20 mouse cellular contexts compared by ENCODE assay signal in the genomic region with DNA sequence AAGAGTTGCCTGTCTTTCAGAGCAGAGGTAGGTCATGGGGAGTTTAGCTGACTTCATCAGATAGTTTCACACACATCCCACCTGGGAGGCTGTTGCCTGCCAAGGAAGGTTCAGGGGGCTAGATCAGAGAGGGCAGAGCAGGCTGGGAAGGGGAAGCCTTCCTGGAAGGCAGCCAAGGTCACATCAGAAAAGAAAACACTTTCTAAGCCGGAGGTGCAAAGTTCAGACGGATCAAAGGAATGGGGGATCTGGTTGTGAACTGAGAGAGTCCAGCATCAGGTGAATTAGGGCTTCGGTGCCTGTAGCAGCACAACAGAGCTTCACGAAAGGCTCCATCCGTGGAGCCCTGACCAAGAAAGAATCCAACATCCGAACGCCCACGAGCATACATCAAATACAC.
DNase-seq lines count a peak whose midpoint lies in the region; ATAC-seq and TF ChIP-seq lines count a peak whose summit lies in the region.
"Had no signal": no experiment of that assay in that cellular context is flagged by ENCODE, and none has a peak within 500 bp of the region (broad histone marks: within the 10 kb centered on the region; RNA-seq: fewer than 3 reads in every experiment).

No protein-coding gene starts in this region.

- H3K4me2 ChIP-seq in kidney, embryonic 15.5 days, result no peak overlapping the region
- H3K4me2 ChIP-seq in liver, embryonic 13.5 days, result no peak overlapping the region
- no peak overlapping the region for H3K4me2 ChIP-seq in stomach, postnatal 0 days (replicated peaks; ENCODE audit: low read depth)
- H3K4me2 ChIP-seq: embryonic facial prominence, embryonic 15.5 days; forebrain, embryonic 12.5 days; hindbrain, embryonic 14.5 days; lung, embryonic 15.5 days had no signal

- H3K9ac ChIP-seq in kidney, embryonic 15.5 days, result no peak overlapping the region
- H3K9ac ChIP-seq in liver, embryonic 13.5 days, result no peak overlapping the region
- H3K9ac ChIP-seq in stomach, postnatal 0 days (ENCODE audit: low read length), result no peak overlapping the region
- H3K9ac ChIP-seq: embryonic facial prominence, embryonic 15.5 days; forebrain, embryonic 12.5 days; hindbrain, embryonic 14.5 days; lung, embryonic 15.5 days had no signal

- ATAC-seq in kidney, embryonic 15.5 days (replicated peaks; ENCODE audit: low FRiP score), result peak; percentile 44; the same call in 1 of the 2 replicates
- ATAC-seq in liver, embryonic 13.5 days (ENCODE audit: low read depth), result 0 out of 2 replicates have a peak, but pooled peaks have one; percentile 13
- ATAC-seq in stomach, postnatal 0 days (ENCODE audit: low FRiP score, low TSS enrichment), result peak; percentile 38; the same call in 1 of the 2 replicates

- no peaks in the 10 kb centered on the region for H3K27me3 ChIP-seq in heart, embryonic 10.5 days (ENCODE audit: insufficient read depth, poor library complexity, severe bottlenecking)
- H3K27me3 ChIP-seq in kidney, embryonic 15.5 days, result no peaks in the 10 kb centered on the region
- H3K27me3 ChIP-seq in liver, embryonic 13.5 days, result no peaks in the 10 kb centered on the region
- H3K27me3 ChIP-seq in stomach, postnatal 0 days (ENCODE audit: control insufficient read depth, insufficient read depth, low read length), result no peaks in the 10 kb centered on the region
- H3K27me3 ChIP-seq: megakaryocyte, embryonic 14.5 days had no signal

- H3K27ac ChIP-seq in heart, embryonic 10.5 days, result 0 out of 2 replicates have a peak overlapping the region, but pooled peaks have one; percentile 11
- H3K27ac ChIP-seq in kidney, embryonic 15.5 days, result no peak overlapping the region
- peak overlapping the region; percentile 31; the same call in 1 of the 2 replicates for H3K27ac ChIP-seq in liver, embryonic 13.5 days
- H3K27ac ChIP-seq in stomach, postnatal 0 days (replicated peaks), result no peak overlapping the region
- H3K27ac ChIP-seq: embryonic facial prominence, embryonic 15.5 days; forebrain, embryonic 12.5 days; gastrocnemius, adult 2 months; heart, adult 2 months; hindbrain, embryonic 14.5 days; limb, embryonic 10.5 days; lung, embryonic 15.5 days had no signal

- no peak overlapping the region for H3K4me3 ChIP-seq in heart, embryonic 10.5 days
- H3K4me3 ChIP-seq in kidney, embryonic 15.5 days (replicated peaks), result no peak overlapping the region
- no peak overlapping the region for H3K4me3 ChIP-seq in liver, embryonic 13.5 days (replicated peaks)
- no peak overlapping the region for H3K4me3 ChIP-seq in stomach, postnatal 0 days (ENCODE audit: low read depth, low read length)
- H3K4me3 ChIP-seq: embryonic facial prominence, embryonic 15.5 days; forebrain, embryonic 12.5 days; gastrocnemius, adult 2 months; heart, adult 2 months; limb, embryonic 10.5 days; lung, embryonic 15.5 days; megakaryocyte, embryonic 14.5 days had no signal

- TF ChIP-seq CTCF in stomach, postnatal 0 days (IDR thresholded peaks at IDR 0.05; ENCODE audit: low read depth), result no peak

- WGBS in heart, embryonic 10.5 days, result 66% methylated on average over 8 of the region's 8 CpGs
- WGBS in kidney, embryonic 15.5 days, result 33% methylated on average over 8 of the region's 8 CpGs
- 64% methylated on average over 8 of the region's 8 CpGs for WGBS in liver, embryonic 13.5 days (ENCODE audit: insufficient replicate concordance)
- 41% methylated on average over 8 of the region's 8 CpGs for WGBS in stomach, postnatal 0 days

- DNase-seq in heart, embryonic 10.5 days (ENCODE audit: low spot score), result no peak
- DNase-seq in heart, adult 18-20 months, result no peak
- no peak for DNase-seq in liver, embryonic 13.5 days
- no peak for DNase-seq in stomach, postnatal 0 days (ENCODE audit: low spot score)
- no peak for DNase-seq in layer of hippocampus, postnatal 10 days (ENCODE audit: low spot score in 2 of 2)
- DNase-seq in thymus, postnatal 0 days (ENCODE audit: low spot score), result no peak
- no peak for DNase-seq in ovary, postnatal 14 days (ENCODE audit: low spot score)
- DNase-seq: cerebellum, adult 18-20 months; gastrocnemius, adult 2 months; heart, adult 2 months; layer of hippocampus, postnatal 36 days; retina, postnatal 1 day; spleen, adult 18-20 months had no signal

- no peaks in the 10 kb centered on the region for H3K9me3 ChIP-seq in heart, embryonic 10.5 days
- no peaks in the 10 kb centered on the region for H3K9me3 ChIP-seq in kidney, embryonic 15.5 days (replicated peaks)
- H3K9me3 ChIP-seq in liver, embryonic 13.5 days (replicated peaks), result no peaks in the 10 kb centered on the region
- no peaks in the 10 kb centered on the region for H3K9me3 ChIP-seq in stomach, postnatal 0 days (ENCODE audit: control insufficient read depth, low read length)
- H3K9me3 ChIP-seq: embryonic facial prominence, embryonic 15.5 days; forebrain, embryonic 12.5 days; limb, embryonic 10.5 days; lung, embryonic 15.5 days had no signal

- no peak for TF ChIP-seq EP300 in stomach, postnatal 0 days (optimal IDR thresholded peaks at IDR 0.05)

- H3K4me1 ChIP-seq in heart, embryonic 10.5 days, result peaks cover 30% of the 10 kb centered on the region
- H3K4me1 ChIP-seq in kidney, embryonic 15.5 days, result peaks cover 34% of the 10 kb centered on the region
- H3K4me1 ChIP-seq in liver, embryonic 13.5 days (replicated peaks), result peaks cover 12% of the 10 kb centered on the region
- H3K4me1 ChIP-seq in stomach, postnatal 0 days (replicated peaks; ENCODE audit: control insufficient read depth, insufficient read depth), result no peaks in the 10 kb centered on the region; the same call in 1 of the 2 replicates
- H3K4me1 ChIP-seq: megakaryocyte, embryonic 14.5 days had no signal

- no peaks in the 10 kb centered on the region for H3K36me3 ChIP-seq in heart, embryonic 10.5 days
- H3K36me3 ChIP-seq in kidney, embryonic 15.5 days, result no peaks in the 10 kb centered on the region
- H3K36me3 ChIP-seq in liver, embryonic 13.5 days, result no peaks in the 10 kb centered on the region
- H3K36me3 ChIP-seq in stomach, postnatal 0 days (ENCODE audit: control insufficient read depth, insufficient read depth, low read length), result no peaks in the 10 kb centered on the region
- H3K36me3 ChIP-seq: embryonic facial prominence, embryonic 15.5 days; forebrain, embryonic 12.5 days; limb, embryonic 10.5 days; lung, embryonic 15.5 days had no signal

Comparison
In these comparisons a context has a peak if more than half of its experiments do, and no peak if none do; other contexts are left out.
1. H3K27ac ChIP-seq: peak in heart, embryonic 10.5 days (single experiment) and liver, embryonic 13.5 days (single experiment); none in kidney, embryonic 15.5 days (single experiment) and stomach, postnatal 0 days (single experiment).
2. Peak in every context shown above with its lines, with median percentiles within 50 percentile points of each other: ATAC-seq.